Mouse (Mus musculus) CH12.LX (cell line): Measurements from ENCODE around the gene Fat3. TPM values are rescaled to one million over a fixed set of nuclear protein-coding genes. Genes with fewer than 3 reads are reported as not detected.

Source experiments
- DNase-seq: peaks from one replicate; pipeline ENCODE4 v3.0.0-alpha.2; 2013; ENCODE audit errors: extremely low read depth
- H3K27ac ChIP-seq: 2 replicates; pipeline ENCODE4 v1.5.1; 2012; ENCODE audit warnings: low read depth, mild to moderate bottlenecking, control low read depth, moderate library complexity; ENCODE audit not compliant: insufficient read depth
- H3K27me3 ChIP-seq: replicated peaks from 2 replicates; pipeline ENCODE3; 2012; ENCODE audit warnings: inconsistent platforms
- H3K36me3 ChIP-seq, 2 experiments: replicated peaks in 1 of 2; 2 replicates each; pipeline versions ENCODE3 to v1.6.1; 2012; ENCODE audit warnings: inconsistent platforms in 1 of 2, low read length in 1 of 2, mild to moderate bottlenecking in 1 of 2, mixed read lengths in 1 of 2, moderate library complexity in 1 of 2; ENCODE audit not compliant: control insufficient read depth in 1 of 2, insufficient read depth in 1 of 2
- H3K4me1 ChIP-seq, 2 experiments: 2 replicates each; pipeline ENCODE4 v1.6.1; 2012; ENCODE audit warnings: inconsistent platforms in 1 of 2, moderate library complexity in 1 of 2; ENCODE audit not compliant: insufficient read depth in 2 of 2, control insufficient read depth in 1 of 2
- H3K4me2 ChIP-seq: 2 replicates; pipeline ENCODE4 v1.6.1; 2012; ENCODE audit warnings: low read depth, mild to moderate bottlenecking, control low read depth; ENCODE audit not compliant: poor library complexity, insufficient read depth, severe bottlenecking
- H3K4me3 ChIP-seq, 3 experiments: fragments of 150-350 bp in 1 of 3; sonication (generic) in 1 of 3; replicated peaks in 1 of 3; 2 replicates each; pipeline versions ENCODE3 to v1.5.1; 2011 to 2012; ENCODE audit warnings: low read depth in 2 of 3, low read length in 2 of 3, mild to moderate bottlenecking in 2 of 3, moderate library complexity in 2 of 3, control low read depth in 1 of 3, improper control_type of control experiment in 1 of 3, inconsistent platforms in 1 of 3, mixed read lengths in 1 of 3; ENCODE audit not compliant: poor library complexity in 1 of 3
- H3K79me2 ChIP-seq: replicated peaks from 2 replicates; pipeline ENCODE4 v1.6.1; 2012; ENCODE audit warnings: mild to moderate bottlenecking, moderate library complexity; ENCODE audit not compliant: control insufficient read depth, poor library complexity, insufficient read depth, severe bottlenecking; ENCODE audit errors: extremely low read depth
- H3K9ac ChIP-seq: 2 replicates; pipeline ENCODE4 v1.6.1; 2012; ENCODE audit warnings: low read depth, mild to moderate bottlenecking, control low read depth, moderate library complexity; ENCODE audit not compliant: insufficient read depth
- H3K9me3 ChIP-seq: replicated peaks from 2 replicates; pipeline ENCODE3; 2012; ENCODE audit warnings: low read length, inconsistent platforms, mixed read lengths
- CHD1 ChIP-seq: IDR thresholded peaks from 2 replicates; pipeline ENCODE4 v1.6.1; 2012; ENCODE audit warnings: low read depth, low read length, improper control_type of control experiment, inconsistent platforms
- CHD2 ChIP-seq: IDR thresholded peaks from 2 replicates; pipeline ENCODE4 v1.6.1; 2011; ENCODE audit warnings: low read length, improper control_type of control experiment
- CTCF ChIP-seq, 2 experiments: IDR thresholded peaks in 1 of 2; conservative IDR thresholded peaks in 1 of 2; 2 replicates each; pipeline ENCODE4 v1.5.1; 2011 to 2012; ENCODE audit warnings: low read depth in 2 of 2, low read length in 2 of 2, improper control_type of control experiment in 1 of 2, inconsistent platforms in 1 of 2, mild to moderate bottlenecking in 1 of 2, moderate library complexity in 1 of 2
- E2F4 ChIP-seq: IDR thresholded peaks from 2 replicates; pipeline ENCODE4 v1.6.1; 2011; ENCODE audit warnings: low read depth, low read length, improper control_type of control experiment; ENCODE audit not compliant: insufficient replicate concordance
- ELF1 ChIP-seq: IDR thresholded peaks from 2 replicates; pipeline ENCODE4 v1.6.1; 2014; ENCODE audit warnings: low read depth, mild to moderate bottlenecking, inconsistent platforms, low read length, improper control_type of control experiment
- GABPA ChIP-seq: IDR thresholded peaks from 2 replicates; pipeline ENCODE4 v1.6.1; 2012; ENCODE audit warnings: low read depth, low read length, improper control_type of control experiment, inconsistent platforms; ENCODE audit not compliant: insufficient replicate concordance
- HCFC1 ChIP-seq: IDR thresholded peaks from 2 replicates; pipeline ENCODE4 v1.6.1; 2012; ENCODE audit warnings: low read depth, mild to moderate bottlenecking, inconsistent platforms, low read length, improper control_type of control experiment
- JUN ChIP-seq: IDR thresholded peaks from 2 replicates; pipeline ENCODE4 v1.6.1; 2011; ENCODE audit warnings: low read depth, mild to moderate bottlenecking, low read length, improper control_type of control experiment, moderate library complexity; ENCODE audit not compliant: insufficient read depth
- JUND ChIP-seq: conservative IDR thresholded peaks from 2 replicates; pipeline ENCODE4 v1.6.1; 2011; ENCODE audit warnings: low read depth, low read length, improper control_type of control experiment
- MAX ChIP-seq: IDR thresholded peaks from 2 replicates; pipeline ENCODE4 v1.6.1; 2011; ENCODE audit warnings: low read length, improper control_type of control experiment
- MEF2A ChIP-seq: IDR thresholded peaks from 2 replicates; pipeline ENCODE4 v1.6.1; 2014; ENCODE audit warnings: low read depth, mild to moderate bottlenecking, inconsistent platforms, low read length, improper control_type of control experiment, borderline replicate concordance
- MXI1 ChIP-seq: IDR thresholded peaks from 2 replicates; pipeline ENCODE4 v1.6.1; 2011; ENCODE audit warnings: mild to moderate bottlenecking, low read depth, low read length, improper control_type of control experiment
- MYC ChIP-seq: IDR thresholded peaks from 2 replicates; pipeline ENCODE4 v1.6.1; 2011; ENCODE audit warnings: low read depth, mild to moderate bottlenecking, improper control_type of control experiment, low read length
- NELFE ChIP-seq: IDR thresholded peaks from 2 replicates; pipeline ENCODE4 v1.6.1; 2011; ENCODE audit warnings: low read depth, low read length, improper control_type of control experiment
- NRF1 ChIP-seq: IDR thresholded peaks from 2 replicates; pipeline ENCODE4 v1.6.1; 2014; ENCODE audit warnings: low read depth, mild to moderate bottlenecking, inconsistent platforms, low read length, improper control_type of control experiment, moderate library complexity
- PAX5 ChIP-seq: IDR thresholded peaks from 2 replicates; pipeline ENCODE4 v1.6.1; 2012; ENCODE audit warnings: low read length, inconsistent platforms, mixed read lengths
- POLR2A ChIP-seq: IDR thresholded peaks from 2 replicates; pipeline ENCODE4 v1.6.1; 2011; ENCODE audit warnings: low read depth, mild to moderate bottlenecking, improper control_type of control experiment, low read length
- SIN3A ChIP-seq: IDR thresholded peaks from 2 replicates; pipeline ENCODE4 v1.6.1; 2012; ENCODE audit warnings: low read length, improper control_type of control experiment, inconsistent platforms
- TCF12 ChIP-seq: IDR thresholded peaks from 2 replicates; pipeline ENCODE4 v1.6.1; 2014; ENCODE audit warnings: low read depth, mild to moderate bottlenecking, inconsistent platforms, low read length, improper control_type of control experiment
- USF1 ChIP-seq: IDR thresholded peaks from 2 replicates; pipeline ENCODE4 v1.6.1; 2014; ENCODE audit warnings: low read depth, mild to moderate bottlenecking, inconsistent platforms, low read length, improper control_type of control experiment
- ZKSCAN1 ChIP-seq: IDR thresholded peaks from 2 replicates; pipeline ENCODE4 v1.6.1; 2012; ENCODE audit warnings: low read depth, inconsistent platforms, low read length, improper control_type of control experiment, borderline replicate concordance
- ZMIZ1 ChIP-seq: IDR thresholded peaks from 2 replicates; pipeline ENCODE4 v1.6.1; 2012; ENCODE audit warnings: low read depth, mild to moderate bottlenecking, inconsistent platforms, low read length, improper control_type of control experiment
- ZNF384 ChIP-seq: IDR thresholded peaks from 2 replicates; pipeline ENCODE4 v1.6.1; 2012; ENCODE audit warnings: low read depth, low read length, improper control_type of control experiment, inconsistent platforms
- dilution Hi-C: fragments of 300-500 bp; cut with MboI; formaldehyde crosslinking; loops from 2 replicates; pipeline ENCODE4 v1.14.3; 2020; ENCODE audit warnings: low sequenced_read_pairs; ENCODE audit not compliant: extremely low pct_unique_long_range_greater_than_20kb, extremely low pct_ligation_motif_present
- in situ Hi-C: fragments of 300-500 bp; cut with MboI; formaldehyde crosslinking; loops from 3 replicates; pipeline ENCODE4 v1.14.3; 2019; ENCODE audit warnings: low sequenced_read_pairs, low pct_ligation_motif_present, low pct_unique_long_range_greater_than_20kb, mixed read lengths
- polyA plus RNA-seq: library from polyadenylated mRNA; unstranded; fragments of >175 nt; gene quantifications from 2 replicates; pipeline ENCODE4 v1.2.1, GENCODE M21; 2012; ENCODE audit warnings: low read depth; ENCODE audit not compliant: insufficient read length
- total RNA-seq, 2 experiments: library from RNA; depleted of rRNA; stranded (reverse); fragments of 300-350 nt in 1 of 2; fragments of >200 nt in 1 of 2; gene quantifications; 2 replicates each; pipeline ENCODE4 v1.2.3; 2012 to 2014

The Fat3 gene
- total and polyA plus RNA-seq, 3 experiments, result 0.03 to 0.07 TPM; not detected in 1

DNA sequence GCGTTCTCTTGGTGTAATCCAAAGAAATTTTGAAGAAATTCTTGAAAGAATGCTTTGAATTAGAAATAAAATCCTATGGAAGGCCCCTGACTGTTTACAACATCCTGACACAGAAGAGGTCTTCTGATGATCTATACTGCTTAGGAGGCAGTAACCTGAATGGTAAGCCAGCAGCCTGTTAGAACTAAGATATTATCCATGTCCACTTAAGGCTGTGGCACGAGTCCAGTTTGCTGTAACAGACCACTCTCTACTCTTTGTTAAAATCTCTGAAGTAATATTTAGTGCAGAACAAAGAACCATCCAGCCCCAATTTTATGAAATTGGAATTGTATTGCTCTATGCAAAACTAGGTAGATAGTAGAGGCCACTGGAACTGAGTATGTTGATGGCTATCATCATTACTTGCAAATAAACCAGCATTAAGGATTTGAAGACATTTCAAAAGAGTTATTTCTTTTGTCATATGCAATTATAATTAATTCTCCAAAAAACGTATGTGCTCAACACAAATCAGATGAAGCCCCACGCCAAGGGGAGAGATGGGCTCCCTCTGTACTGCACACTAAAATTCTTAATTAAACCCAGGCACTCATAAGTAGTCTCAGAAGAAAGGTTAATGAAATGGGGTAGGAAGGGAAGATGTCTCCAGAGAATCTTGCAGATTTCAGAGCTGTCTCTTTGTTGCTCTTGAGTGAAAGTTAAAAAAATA, 230.9 kb downstream of the Fat3 start:
- no peak for DNase-seq
- Histone ChIP-seq H3K4me1 (no peaks in the 10 kb centered on the region), H3K36me3 (no peaks in the 10 kb centered on the region), H3K27me3 (no peaks in the 10 kb centered on the region), H3K9ac (no peak overlapping the region), H3K4me3 (no peak overlapping the region), H3K27ac (no peak overlapping the region), H3K9me3 (no peaks in the 10 kb centered on the region), H3K79me2 (no peaks in the 10 kb centered on the region), H3K4me2 (no peak overlapping the region)
- TF ChIP-seq CHD2 (no peak), JUN (no peak), PAX5 (no peak), MEF2A (no peak), HCFC1 (no peak), GABPA (no peak), MAX (no peak)
- dilution Hi-C loops, result no loop called here
- in situ Hi-C loops, result no loop called here

- dilution Hi-C loops, result no loop called here
- in situ Hi-C loops, result no loop called here
- no peak overlapping the region for H3K27ac ChIP-seq
- DNase-seq, result no peak
- no peak overlapping the region for H3K9ac ChIP-seq
- no peak for TF ChIP-seq TCF12
- TF ChIP-seq HCFC1, result no peak
- no peak for TF ChIP-seq E2F4
- TF ChIP-seq ZMIZ1, result no peak
- no peak for TF ChIP-seq CHD1
- no peaks in the 10 kb centered on the region for H3K36me3 ChIP-seq
- no peaks in the 10 kb centered on the region for H3K27me3 ChIP-seq
- H3K9me3 ChIP-seq, result no peaks in the 10 kb centered on the region
- no peaks in the 10 kb centered on the region for H3K4me1 ChIP-seq
- H3K4me3 ChIP-seq, result no peak overlapping the region
- H3K4me2 ChIP-seq, result no peak overlapping the region
- H3K79me2 ChIP-seq, result no peaks in the 10 kb centered on the region
Observed at GRCm38 (mm10) chr9:16265519-16265918, 235.6 kb downstream of the Fat3 start.

DNA sequence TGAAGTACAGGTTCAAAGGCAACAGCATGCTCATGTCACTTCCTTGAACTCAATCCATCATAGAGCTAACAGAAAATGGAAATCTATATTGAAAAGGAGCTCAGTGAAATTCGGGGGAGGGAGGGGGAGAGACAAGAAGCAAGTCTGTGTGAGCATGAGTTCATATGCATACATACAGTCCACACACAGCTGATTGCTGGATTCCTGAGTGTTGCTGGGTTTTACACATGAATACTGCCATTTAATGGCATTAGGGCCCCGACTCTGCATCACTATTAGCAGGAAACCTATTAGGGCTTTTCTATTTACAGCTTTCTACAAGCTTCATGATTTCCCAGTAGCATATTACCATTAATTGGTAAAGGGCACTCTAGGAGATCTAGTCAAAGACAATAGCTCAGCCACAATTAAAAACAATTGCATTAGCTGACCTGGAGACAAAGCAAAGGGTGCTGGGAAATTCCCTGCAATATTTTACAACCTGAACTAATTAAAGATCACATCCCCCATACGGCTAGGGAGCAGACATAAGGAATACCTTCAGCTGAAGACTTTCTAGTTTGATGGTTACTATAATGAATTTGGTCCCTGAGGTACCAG, 243.7 kb downstream of the Fat3 start:
- dilution Hi-C loops (no loop called here), in situ Hi-C loops (no loop called here)

More for the DNA sequence above, 243.7 kb downstream of the Fat3 start:
- Histone ChIP-seq H3K9me3 (no peaks in the 10 kb centered on the region), H3K4me2 (no peak overlapping the region), H3K27ac (no peak overlapping the region), H3K27me3 (no peaks in the 10 kb centered on the region), H3K36me3 (no peaks in the 10 kb centered on the region), H3K4me1 (no peaks in the 10 kb centered on the region)
- TF ChIP-seq USF1 (no peak), GABPA (no peak), NELFE (no peak), ZNF384 (no peak), MEF2A (no peak), MXI1 (no peak), MYC (no peak), CHD2 (no peak), E2F4 (no peak), PAX5 (no peak), POLR2A (no peak), CTCF (conservative IDR thresholded peaks at IDR 0.05 in 1 of 2, IDR thresholded peaks at IDR 0.05 in 1 of 2; ENCODE audit: low read depth in 2 of 2, low read length in 2 of 2) (no peak), CHD1 (no peak), ELF1 (no peak), HCFC1 (no peak), SIN3A (no peak), ZKSCAN1 (no peak), JUND (no peak), NRF1 (no peak)
- TF ChIP-seq, all 38 proteins: peak for 0
- H3K4me3 ChIP-seq, result no peak overlapping the region
- no peak overlapping the region for H3K9ac ChIP-seq
- no peak for DNase-seq
- no peaks in the 10 kb centered on the region for H3K79me2 ChIP-seq
